Mouse (Mus musculus) CD4-positive, CD25-positive, alpha-beta regulatory T cell, adult 2 months (primary cell): ENCODE data around the gene Gfer.
"Not testable (repeated sequence)": the region's sequence is repeated elsewhere in the genome, so short reads cannot be mapped to it uniquely, and the experiment has no call there.

Experiments used
- DNase-seq: peaks from one replicate; pipeline ENCODE4 v3.0.0-alpha.2; 2012; ENCODE audit warnings: low read depth, low spot score

The Gfer gene

GRCm38 (mm10) chr17:24687599-24687998 is 8.4 kb downstream of the Gfer start:
- DNase-seq: no peak

GRCm38 (mm10) chr17:24687146-24687595 is 8.8 kb downstream of the Gfer start:
- DNase-seq: peak; percentile 79

- DNase-seq: peak; percentile 78
Observed at GRCm38 (mm10) chr17:24686514-24686913, 9.4 kb downstream of the Gfer start.

GRCm38 (mm10) chr17:24677500-24678080 is 18.4 kb downstream of the Gfer start:
- no peak for DNase-seq

GRCm38 (mm10) chr17:24676877-24677276 is 19.1 kb downstream of the Gfer start:
- no peak for DNase-seq

- DNase-seq: peak; percentile 86
Observed at GRCm38 (mm10) chr17:24676187-24676586, 19.8 kb downstream of the Gfer start.

GRCm38 (mm10) chr17:24674277-24674676 is 21.7 kb downstream of the Gfer start:
- DNase-seq: no peak

- no peak for DNase-seq
Observed at GRCm38 (mm10) chr17:24672141-24672540, 23.8 kb downstream of the Gfer start.

- DNase-seq: no peak
Observed at GRCm38 (mm10) chr17:24671346-24671745, 24.6 kb downstream of the Gfer start.

GRCm38 (mm10) chr17:24670246-24670844 is 25.6 kb downstream of the Gfer start:
- no peak for DNase-seq

GRCm38 (mm10) chr17:24669545-24670245 is 26.3 kb downstream of the Gfer start, which contains the start of gene Zfp598:
Gene Zfp598 (plus strand): TSS chr17:24669687.
- DNase-seq: peak; percentile 97

GRCm38 (mm10) chr17:24669214-24669544 is 26.8 kb downstream of the Gfer start:
- DNase-seq: not testable (repeated sequence)

- peak; percentile 84 for DNase-seq
Observed at GRCm38 (mm10) chr17:24667416-24667815, 28.5 kb downstream of the Gfer start.

GRCm38 (mm10) chr17:24667011-24667410 is 28.9 kb downstream of the Gfer start:
- not testable (repeated sequence) for DNase-seq

GRCm38 (mm10) chr17:24658017-24658758 is 37.8 kb downstream of the Gfer start, which contains the start of gene Npw:
Gene Npw (minus strand): TSS chr17:24658457.
- peak; percentile 45 for DNase-seq

GRCm38 (mm10) chr17:24654969-24655368 is 41.0 kb downstream of the Gfer start:
- DNase-seq: no peak

GRCm38 (mm10) chr17:24653967-24654710 is 41.8 kb downstream of the Gfer start:
- DNase-seq: peak; percentile 88

- no peak for DNase-seq
Observed at GRCm38 (mm10) chr17:24651835-24652234, 44.1 kb downstream of the Gfer start.

GRCm38 (mm10) chr17:24650766-24651165 is 45.2 kb downstream of the Gfer start:
- no peak for DNase-seq

- peak; percentile 36 for DNase-seq
Observed at GRCm38 (mm10) chr17:24650070-24650616, 45.8 kb downstream of the Gfer start, which contains the start of gene Slc9a3r2. Gene Slc9a3r2 (minus strand): TSS chr17:24650327.

- DNase-seq: no peak
Observed at GRCm38 (mm10) chr17:24649581-24650069, 46.3 kb downstream of the Gfer start.
